Mouse (Mus musculus) E14TG2a.4 (cell line): ENCODE measurements at regions not wholly inside any gene's neighbourhood (a gene's known extent, or its start where the extent isn't known, plus 50 kb on each side); places are given as distances from the start of the nearest gene placed in this dataset.

Source experiments
- CTCF ChIP-seq: conservative IDR thresholded peaks from 2 replicates; pipeline ENCODE4 v1.5.1; 2014; ENCODE audit warnings: low read length
- NANOG ChIP-seq: IDR thresholded peaks from 2 replicates; pipeline ENCODE4 v1.6.1; 2014; ENCODE audit warnings: borderline replicate concordance, low read length, mixed read lengths
- POU5F1 ChIP-seq: IDR thresholded peaks from 2 replicates; pipeline ENCODE4 v1.6.1; 2014; ENCODE audit warnings: low read length, borderline replicate concordance

DNA sequence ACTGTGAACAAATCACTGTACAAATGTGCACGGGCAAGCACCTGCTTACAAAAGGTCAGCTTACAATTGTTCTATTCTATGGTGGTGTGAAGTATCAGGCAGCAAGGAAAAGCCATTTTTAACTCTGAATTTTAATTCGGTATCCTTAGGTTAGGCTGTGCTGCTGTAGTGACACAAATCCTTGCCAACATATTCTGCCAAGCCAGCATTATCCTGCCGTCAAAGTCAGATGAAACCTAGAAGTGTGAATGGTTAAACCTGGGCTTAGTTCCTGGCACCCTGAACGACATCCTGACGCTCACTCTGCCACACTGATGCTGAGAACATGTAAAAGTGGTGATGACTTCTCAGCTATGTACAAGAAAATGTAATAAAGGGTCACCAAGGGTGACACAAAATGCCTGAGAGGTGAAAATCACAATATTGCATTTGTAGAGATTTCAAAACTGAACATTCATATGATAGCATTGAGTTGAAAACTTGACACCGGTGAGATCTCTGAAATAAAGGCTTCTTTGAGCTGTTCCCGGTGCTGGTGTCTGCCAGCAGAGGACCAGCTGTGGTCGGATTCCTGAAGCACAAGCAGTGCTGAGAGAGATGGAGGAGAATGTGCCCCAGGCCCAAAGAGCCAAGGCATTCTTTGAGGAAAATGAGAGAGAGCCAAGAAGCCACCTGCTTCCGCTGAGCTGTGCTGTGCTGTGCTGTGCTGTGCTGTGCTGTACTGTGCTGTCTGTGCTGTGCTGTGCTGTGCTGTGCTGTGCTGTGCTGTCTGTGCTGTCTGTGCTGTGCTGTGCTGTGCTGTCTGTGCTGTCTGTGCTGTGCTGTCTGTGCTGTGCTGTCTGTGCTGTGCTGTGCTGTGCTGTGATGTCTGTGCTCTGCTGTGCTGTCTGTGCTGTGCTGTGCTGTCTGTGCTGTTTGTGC lies 195.9 kb downstream of the Tcp10c start:
- TF ChIP-seq CTCF (no peak), POU5F1 (no peak), NANOG (no peak)
